Mouse (Mus musculus): ENCODE data around the gene Il1r2. TPM values are rescaled to one million over a fixed set of nuclear protein-coding genes. Genes with fewer than 3 reads are reported as not detected.

Gene Il1r2
- 0.23 and 0.52 TPM in 2 replicates for polyA plus RNA-seq (2016; fragmentation: Nextera tagmentation; extraction: Ambion mirVana)

DNA sequence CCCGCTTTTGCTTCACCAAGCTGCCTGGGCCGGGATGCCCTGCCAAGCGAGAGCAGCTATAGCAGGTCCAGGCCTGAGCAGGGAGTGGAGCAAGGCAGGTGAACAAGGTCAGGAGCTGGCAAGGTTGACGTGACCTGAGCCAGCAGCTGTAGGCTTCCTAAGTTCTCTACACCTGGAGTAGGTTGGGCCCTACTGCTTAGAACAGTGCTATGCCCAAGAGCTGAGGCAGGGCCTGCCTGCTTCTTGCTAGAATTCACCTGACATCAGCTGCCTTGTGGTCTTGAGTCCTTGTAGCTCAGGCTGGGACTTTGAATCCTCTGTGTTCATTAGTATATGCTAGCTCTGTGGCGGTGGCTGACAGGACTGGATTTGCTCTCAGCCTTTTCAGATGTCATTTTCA lies at the start of gene Il1r2:
Il1r2 (plus strand) TSS at position 301 of the 400 bp plus-strand sequence.
- H3K27ac ChIP-seq: no peak within 1 kb of the TSS
- 87% methylated on average over 5 of the region's 5 CpGs for WGBS

DNA sequence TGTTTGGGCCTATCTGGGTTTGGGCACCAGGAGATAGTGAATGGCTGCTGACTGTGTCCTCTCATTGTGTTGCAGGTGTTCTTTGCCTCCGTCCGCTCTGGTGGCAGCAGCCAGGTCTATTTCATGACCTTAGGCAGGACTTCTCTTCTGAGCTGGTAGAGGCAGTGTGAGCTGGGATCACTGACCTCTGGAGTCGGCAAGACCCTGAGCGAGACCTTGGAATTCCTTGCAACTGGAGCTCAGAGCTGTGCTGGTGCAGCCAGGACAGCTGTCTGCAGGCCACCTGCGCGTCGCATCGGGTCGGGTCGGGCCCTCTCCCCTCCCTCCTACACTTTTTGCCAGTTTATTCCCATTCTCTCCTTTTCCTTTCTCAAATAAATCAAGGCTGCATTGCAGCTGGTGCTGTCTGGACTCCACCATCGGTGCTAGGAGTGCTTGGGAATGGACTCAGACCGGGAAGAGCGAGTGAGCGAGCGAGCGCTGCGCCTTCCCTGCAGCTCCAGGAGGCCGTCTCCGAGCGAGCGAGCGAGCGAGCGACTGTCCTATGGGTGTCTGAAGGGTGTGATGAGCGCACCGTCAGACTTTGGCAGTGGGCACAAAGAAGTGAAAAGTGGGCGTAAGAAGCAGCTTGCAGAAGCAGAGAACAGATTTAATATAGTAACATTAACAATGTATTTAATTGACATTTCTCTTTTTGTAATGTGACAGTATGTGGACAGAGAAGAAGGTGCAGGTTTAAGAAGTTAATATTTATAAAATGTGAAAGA lies 49.1 kb upstream of the Il1r2 start:
- no peaks in the 10 kb centered on the region for H3K9me3 ChIP-seq (replicated peaks)
- no peak overlapping the region for H3K4me2 ChIP-seq (replicated peaks)
- ATAC-seq (ENCODE audit: low FRiP score): no peak
- WGBS: 92% methylated on average over 27 of the region's 27 CpGs
- no peaks in the 10 kb centered on the region for H3K27me3 ChIP-seq
- H3K4me3 ChIP-seq: no peak overlapping the region
- H3K9ac ChIP-seq: no peak overlapping the region
- H3K36me3 ChIP-seq: peaks cover 84% of the 10 kb centered on the region
- H3K27ac ChIP-seq: no peak overlapping the region
- H3K4me1 ChIP-seq: no peaks in the 10 kb centered on the region

More for the DNA sequence above, at the start of gene Il1r2:
- Histone ChIP-seq H3K4me3 (no peak within 1 kb of the TSS), H3K4me2 (replicated peaks) (no peak within 1 kb of the TSS), H3K4me1 (peaks cover 7% of the 10 kb centered on the region), H3K9ac (no peak within 1 kb of the TSS), H3K9me3 (replicated peaks) (no peaks in the 10 kb centered on the region), H3K27me3 (no peaks in the 10 kb centered on the region), H3K36me3 (no peaks in the 10 kb centered on the region)
- ATAC-seq (ENCODE audit: low FRiP score): no peak

DNA sequence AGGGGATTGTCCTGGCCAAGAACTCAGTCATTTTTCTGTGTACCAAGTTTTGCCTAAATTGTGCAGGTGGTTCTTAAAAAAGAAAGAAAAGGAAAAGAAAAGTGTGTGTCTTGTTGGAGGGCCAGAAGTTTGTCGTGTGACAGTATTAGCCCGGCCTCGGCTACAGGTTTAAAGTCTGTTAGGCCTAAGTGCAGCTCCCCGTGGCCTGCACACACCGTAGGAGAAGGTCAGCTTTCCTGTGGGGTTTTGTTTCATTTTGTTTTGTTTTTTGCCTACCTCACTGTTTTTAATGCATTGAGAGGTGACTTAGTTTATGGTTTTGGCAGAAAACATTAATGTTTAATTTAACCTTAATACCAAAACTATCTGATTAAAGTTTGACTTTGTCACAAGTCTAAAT lies 48.5 kb upstream of the Il1r2 start:
- 89% methylated on average over 5 of the region's 5 CpGs for WGBS
- H3K4me3 ChIP-seq: no peak overlapping the region
- H3K27ac ChIP-seq: no peak overlapping the region
- no peaks in the 10 kb centered on the region for H3K9me3 ChIP-seq (replicated peaks)
- peaks cover 77% of the 10 kb centered on the region for H3K36me3 ChIP-seq
- no peaks in the 10 kb centered on the region for H3K4me1 ChIP-seq
- ATAC-seq (ENCODE audit: low FRiP score): no peak
- H3K4me2 ChIP-seq (replicated peaks): no peak overlapping the region
- H3K27me3 ChIP-seq: no peaks in the 10 kb centered on the region
- H3K9ac ChIP-seq: no peak overlapping the region

DNA sequence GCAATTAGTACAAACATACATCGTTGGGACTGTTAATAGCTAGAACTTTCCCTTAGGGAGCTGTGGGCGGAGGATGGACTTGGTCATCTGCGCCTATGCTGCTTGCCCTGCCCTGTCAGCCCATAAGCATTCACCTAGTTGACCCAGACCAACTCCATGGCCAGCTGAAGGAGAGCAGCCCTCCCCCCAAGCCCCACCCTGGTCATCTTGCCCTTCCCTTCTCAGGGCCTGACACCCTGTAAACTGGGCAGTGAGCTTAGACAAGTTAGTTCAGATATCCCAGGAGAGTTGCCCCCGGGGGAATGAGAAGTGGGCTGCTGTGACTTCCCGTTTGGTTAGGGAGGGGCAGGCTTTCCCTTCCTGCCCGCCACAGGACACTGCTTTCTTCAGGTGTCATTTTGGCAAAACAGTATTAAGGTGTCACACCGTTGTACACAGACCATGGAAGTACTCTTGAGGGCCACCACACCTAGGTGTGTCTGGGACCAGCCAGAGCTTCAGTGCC lies 46.7 kb upstream of the Il1r2 start:
- H3K4me2 ChIP-seq (replicated peaks): no peak overlapping the region
- H3K27me3 ChIP-seq: no peaks in the 10 kb centered on the region
- no peaks in the 10 kb centered on the region for H3K9me3 ChIP-seq (replicated peaks)
- H3K9ac ChIP-seq: no peak overlapping the region
- no peak for ATAC-seq (ENCODE audit: low FRiP score)
- H3K36me3 ChIP-seq: peaks cover 64% of the 10 kb centered on the region
- 85% methylated on average over 7 of the region's 7 CpGs for WGBS
- H3K4me1 ChIP-seq: no peaks in the 10 kb centered on the region
- no peak overlapping the region for H3K27ac ChIP-seq
- H3K4me3 ChIP-seq: no peak overlapping the region

DNA sequence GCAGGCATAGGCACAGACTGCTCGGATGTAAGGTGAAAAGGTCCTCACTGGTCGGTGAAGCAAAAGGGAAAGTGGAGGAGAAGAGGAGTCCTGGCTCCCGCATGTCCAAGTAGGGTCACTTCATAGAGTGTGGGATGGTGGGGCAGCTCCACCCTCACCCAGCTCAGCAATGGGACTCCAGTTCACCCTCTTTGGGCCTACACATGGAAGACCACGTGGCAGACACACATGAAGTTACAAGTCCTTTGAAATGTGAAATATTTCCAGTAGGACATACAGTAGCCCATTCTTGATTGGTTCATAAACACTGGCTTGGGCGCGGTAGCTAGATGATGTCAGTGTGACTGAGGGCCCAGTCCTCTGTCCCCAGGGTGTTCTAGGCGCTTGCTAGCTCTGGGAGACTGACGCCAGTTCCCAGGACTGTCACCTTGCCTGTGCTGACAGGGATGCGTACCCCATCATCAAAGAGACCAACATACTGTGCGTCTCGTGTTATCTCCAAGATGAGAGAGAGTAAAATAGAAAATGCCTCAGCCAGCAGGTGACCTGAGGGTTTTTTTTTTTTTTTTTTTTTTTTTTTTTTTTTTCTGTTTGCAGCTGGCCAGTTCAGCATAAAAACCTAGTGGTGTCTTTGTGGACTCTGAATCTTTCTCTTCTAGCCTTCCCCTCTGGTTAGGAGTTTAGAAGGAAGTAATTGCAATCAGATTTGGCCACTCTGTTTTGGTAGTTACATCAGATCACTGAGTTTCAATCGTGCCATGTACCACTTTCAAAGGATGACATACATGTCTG lies 45.5 kb upstream of the Il1r2 start:
- Histone ChIP-seq H3K4me3 (no peak overlapping the region), H3K27ac (no peak overlapping the region), H3K27me3 (no peaks in the 10 kb centered on the region), H3K9me3 (replicated peaks) (no peaks in the 10 kb centered on the region), H3K4me2 (replicated peaks) (no peak overlapping the region), H3K4me1 (no peaks in the 10 kb centered on the region), H3K9ac (no peak overlapping the region), H3K36me3 (peaks cover 52% of the 10 kb centered on the region)
- WGBS: 88% methylated on average over 12 of the region's 12 CpGs
- no peak for ATAC-seq (ENCODE audit: low FRiP score)

DNA sequence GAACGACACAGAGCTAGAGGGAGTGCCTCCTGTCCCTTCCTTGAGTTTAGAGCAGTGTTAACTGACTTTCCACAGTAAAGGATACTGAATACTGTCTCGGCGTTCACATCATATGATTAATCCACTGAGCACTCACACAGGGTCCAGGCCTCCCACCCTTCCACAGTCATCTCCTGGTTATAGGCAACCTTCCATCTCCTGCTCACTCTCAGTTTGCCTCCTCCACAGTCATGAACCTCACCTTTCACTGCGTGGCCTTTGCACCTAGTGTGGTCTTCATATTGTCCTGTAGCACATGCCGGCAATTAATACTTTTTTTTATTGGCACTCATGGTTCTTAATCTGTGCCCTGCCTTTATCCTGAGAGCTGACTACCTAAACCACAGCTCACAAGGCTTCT lies 44.3 kb upstream of the Il1r2 start:
- H3K9me3 ChIP-seq (replicated peaks): no peaks in the 10 kb centered on the region

DNA sequence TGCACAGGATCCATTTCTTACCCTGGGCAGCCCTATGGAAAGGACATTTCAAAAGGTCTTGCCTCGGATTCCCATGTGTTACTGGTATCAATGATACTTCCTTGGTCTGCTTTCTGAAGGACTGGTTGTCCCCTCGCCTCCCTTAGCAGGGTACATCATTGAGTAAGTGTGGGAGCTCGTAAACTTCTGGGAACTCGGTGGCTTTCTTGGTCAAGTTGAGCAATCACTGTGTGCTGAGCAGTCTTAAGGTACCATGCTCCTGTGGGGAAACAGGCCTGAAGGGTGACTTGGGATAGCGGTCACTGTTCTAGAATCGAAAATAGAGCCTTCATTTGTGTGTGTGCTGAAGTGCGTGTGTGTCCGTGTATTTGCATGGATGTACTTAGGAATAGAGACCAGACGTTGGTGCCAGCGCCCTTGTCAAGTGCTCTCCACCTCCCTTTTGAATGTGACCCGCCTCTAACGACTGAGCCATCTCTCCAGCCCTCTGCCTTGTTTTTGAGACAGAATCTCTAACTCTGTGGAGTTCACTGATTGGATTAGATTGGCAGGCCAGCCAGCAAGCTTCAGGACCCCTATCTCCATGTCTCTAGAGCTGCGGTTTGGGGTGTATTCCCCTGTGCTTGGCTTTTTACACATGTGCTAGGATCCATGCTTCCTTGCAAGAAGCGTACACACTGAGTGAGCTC lies 43.4 kb upstream of the Il1r2 start:
- no peak for ATAC-seq (ENCODE audit: low FRiP score)
- no peak overlapping the region for H3K27ac ChIP-seq
- no peak overlapping the region for H3K9ac ChIP-seq
- no peak overlapping the region for H3K4me3 ChIP-seq
- no peak overlapping the region for H3K4me2 ChIP-seq (replicated peaks)
- H3K36me3 ChIP-seq: peaks cover 31% of the 10 kb centered on the region
- H3K9me3 ChIP-seq (replicated peaks): no peaks in the 10 kb centered on the region
- 92% methylated on average over 14 of the region's 14 CpGs for WGBS
- no peaks in the 10 kb centered on the region for H3K4me1 ChIP-seq
- no peaks in the 10 kb centered on the region for H3K27me3 ChIP-seq

More for the DNA sequence above, 44.3 kb upstream of the Il1r2 start:
- 94% methylated on average over 5 of the region's 5 CpGs for WGBS
- no peak for ATAC-seq (ENCODE audit: low FRiP score)
- H3K27me3 ChIP-seq: no peaks in the 10 kb centered on the region
- no peak overlapping the region for H3K27ac ChIP-seq
- no peak overlapping the region for H3K4me3 ChIP-seq
- no peak overlapping the region for H3K9ac ChIP-seq
- H3K4me1 ChIP-seq: no peaks in the 10 kb centered on the region
- no peak overlapping the region for H3K4me2 ChIP-seq (replicated peaks)
- peaks cover 40% of the 10 kb centered on the region for H3K36me3 ChIP-seq

DNA sequence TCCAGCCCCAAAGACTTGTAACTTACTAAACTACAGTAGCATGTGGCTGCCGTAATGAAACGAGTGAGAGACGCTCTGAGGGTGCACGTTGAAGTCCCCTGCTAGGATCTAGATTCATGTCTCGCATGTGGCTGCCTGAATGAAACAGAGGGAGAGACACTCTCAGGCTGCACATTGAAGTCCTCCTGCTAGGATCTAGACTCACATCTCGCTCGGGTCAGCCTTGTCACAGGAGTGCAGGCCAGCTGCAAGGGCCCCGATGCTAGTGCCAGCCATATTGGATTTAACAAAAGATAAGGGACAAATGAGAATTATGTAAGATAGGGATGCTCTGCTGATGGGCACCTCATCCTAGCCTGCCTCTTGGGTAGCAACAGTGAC lies 42.9 kb upstream of the Il1r2 start:
- Histone ChIP-seq H3K4me1 (no peaks in the 10 kb centered on the region), H3K27me3 (no peaks in the 10 kb centered on the region)
- WGBS: 94% methylated on average over 8 of the region's 8 CpGs

DNA sequence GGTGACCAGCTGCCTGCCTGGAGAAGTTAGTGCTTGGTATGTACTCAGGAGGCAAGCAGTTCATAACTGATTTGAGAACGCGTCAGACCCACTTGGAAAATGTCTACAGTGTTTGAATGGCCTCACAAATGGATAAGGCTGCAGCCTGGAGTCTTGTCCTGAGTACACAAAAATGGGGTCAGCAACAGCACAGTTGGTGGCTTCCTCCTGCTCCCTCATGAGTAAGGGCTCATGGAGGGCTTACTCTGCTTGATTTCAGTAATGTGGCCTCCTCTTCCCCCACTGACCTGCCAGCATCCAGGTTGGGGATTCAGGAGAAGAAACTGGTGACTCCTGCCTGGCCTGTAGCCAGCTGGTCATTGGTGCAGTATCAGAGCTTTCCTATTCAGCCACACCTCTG lies 42.3 kb upstream of the Il1r2 start:
- H3K4me3 ChIP-seq: no peak overlapping the region
- WGBS: 97% methylated on average over 2 of the region's 2 CpGs
- H3K4me1 ChIP-seq: no peaks in the 10 kb centered on the region
- H3K4me2 ChIP-seq (replicated peaks): no peak overlapping the region
- no peak for ATAC-seq (ENCODE audit: low FRiP score)
- H3K36me3 ChIP-seq: peaks cover 20% of the 10 kb centered on the region
- H3K27me3 ChIP-seq: no peaks in the 10 kb centered on the region
- no peaks in the 10 kb centered on the region for H3K9me3 ChIP-seq (replicated peaks)
- no peak overlapping the region for H3K27ac ChIP-seq
- H3K9ac ChIP-seq: no peak overlapping the region

More for the DNA sequence above, 42.9 kb upstream of the Il1r2 start:
- H3K27ac ChIP-seq: no peak overlapping the region
- H3K9ac ChIP-seq: no peak overlapping the region
- H3K4me2 ChIP-seq (replicated peaks): no peak overlapping the region
- H3K36me3 ChIP-seq: peaks cover 27% of the 10 kb centered on the region
- H3K4me3 ChIP-seq: no peak overlapping the region
- no peaks in the 10 kb centered on the region for H3K9me3 ChIP-seq (replicated peaks)
- ATAC-seq (ENCODE audit: low FRiP score): no peak

DNA sequence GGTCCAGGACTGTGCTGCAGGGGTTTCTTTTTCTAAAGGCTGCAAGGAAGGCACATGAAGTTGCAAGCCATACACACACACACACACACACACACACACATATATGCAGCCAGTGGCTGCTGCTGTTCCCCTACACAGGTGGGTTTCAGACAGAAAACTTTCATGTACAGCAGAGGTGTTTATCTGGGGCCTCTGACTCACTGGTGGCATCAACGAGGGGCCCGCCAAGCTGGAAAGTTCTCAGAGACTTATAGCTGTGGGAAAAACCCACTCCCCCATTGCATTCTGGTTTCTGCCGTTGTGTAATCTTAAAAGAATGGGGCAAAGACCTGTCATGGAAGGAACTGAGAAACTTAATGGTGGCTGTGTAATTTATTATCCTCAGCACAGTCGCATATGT lies 40.6 kb upstream of the Il1r2 start:
- Histone ChIP-seq H3K9ac (no peak overlapping the region), H3K36me3 (0 out of 2 replicates have a peak, but pooled peaks cover 6% of the 10 kb centered on the region), H3K4me1 (no peaks in the 10 kb centered on the region), H3K27ac (no peak overlapping the region), H3K4me3 (no peak overlapping the region), H3K9me3 (replicated peaks) (no peaks in the 10 kb centered on the region), H3K4me2 (replicated peaks) (no peak overlapping the region), H3K27me3 (no peaks in the 10 kb centered on the region)
- 91% methylated on average over 4 of the region's 4 CpGs for WGBS
- ATAC-seq (ENCODE audit: low FRiP score): no peak

DNA sequence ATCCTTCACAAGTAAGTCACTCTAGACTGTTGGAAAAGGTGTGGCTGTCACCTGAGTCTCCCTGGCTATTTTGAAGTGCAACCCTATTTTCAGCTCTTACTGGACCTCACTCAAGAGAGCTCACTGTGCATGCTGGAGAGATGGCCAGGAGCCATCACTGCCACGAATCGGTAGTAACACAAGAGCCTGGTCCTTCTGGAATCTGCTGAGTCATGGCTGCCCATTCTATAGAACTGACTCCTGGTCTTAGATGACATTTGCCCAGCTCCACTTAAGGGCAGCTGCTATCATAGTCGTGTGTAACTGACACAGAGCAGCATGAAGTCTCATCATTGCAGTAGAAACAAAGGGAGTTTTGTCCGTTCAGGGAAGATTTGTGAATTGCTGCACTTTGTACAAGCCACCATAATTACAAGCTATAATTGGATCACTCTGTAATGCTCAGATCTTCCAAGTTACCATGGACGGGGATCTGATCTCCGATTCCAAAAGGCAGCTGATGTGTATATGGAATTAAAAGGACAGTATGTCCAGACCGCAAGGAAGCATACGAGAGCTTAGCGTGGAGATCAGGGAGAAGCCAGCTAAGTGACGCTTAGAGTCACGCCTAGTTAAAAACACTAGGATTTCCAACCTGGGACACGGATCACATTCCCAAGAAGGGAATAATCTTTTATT lies 40.0 kb upstream of the Il1r2 start:
- no peak for ATAC-seq (ENCODE audit: low FRiP score)
- 77% methylated on average over 12 of the region's 12 CpGs for WGBS
- H3K4me1 ChIP-seq: no peaks in the 10 kb centered on the region

DNA sequence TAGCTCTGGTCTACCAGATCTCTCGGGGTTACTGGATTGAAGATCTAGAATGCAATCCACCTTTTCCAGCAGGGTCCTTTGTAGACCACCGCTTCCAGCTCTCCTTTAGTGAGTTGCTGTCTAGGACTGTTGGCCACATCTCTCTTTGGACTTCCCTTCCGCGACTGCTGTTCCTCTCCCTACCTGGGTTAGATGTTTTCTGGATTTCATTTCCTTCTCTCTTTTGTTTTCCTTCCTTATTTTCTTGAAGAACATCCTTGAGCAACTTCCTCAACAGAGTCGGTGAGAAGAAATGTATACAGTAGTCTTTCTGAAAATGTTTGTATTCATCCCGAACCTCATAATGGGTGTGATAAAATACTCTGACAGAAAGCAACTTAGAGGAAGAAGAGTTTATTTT lies 36.0 kb upstream of the Il1r2 start:
- Histone ChIP-seq H3K4me3 (no peak overlapping the region), H3K9me3 (replicated peaks) (no peaks in the 10 kb centered on the region), H3K4me1 (no peaks in the 10 kb centered on the region), H3K27me3 (no peaks in the 10 kb centered on the region), H3K9ac (no peak overlapping the region), H3K27ac (no peak overlapping the region), H3K36me3 (no peaks in the 10 kb centered on the region), H3K4me2 (replicated peaks) (no peak overlapping the region)
- 93% methylated on average over 6 of the region's 6 CpGs for WGBS
- ATAC-seq (ENCODE audit: low FRiP score): no peak

More for the DNA sequence above, 40.0 kb upstream of the Il1r2 start:
- Histone ChIP-seq H3K4me2 (replicated peaks) (no peak overlapping the region), H3K9me3 (replicated peaks) (no peaks in the 10 kb centered on the region), H3K36me3 (0 out of 2 replicates have a peak, but pooled peaks cover 3% of the 10 kb centered on the region), H3K9ac (no peak overlapping the region), H3K27ac (no peak overlapping the region), H3K4me3 (no peak overlapping the region), H3K27me3 (no peaks in the 10 kb centered on the region)
